Mouse (Mus musculus): Measurements from ENCODE around the gene Banf1. TPM values are rescaled to one million over a fixed set of nuclear protein-coding genes. Genes with fewer than 3 reads are reported as not detected.
"Not testable (repeated sequence)": the region's sequence is repeated elsewhere in the genome, so short reads cannot be mapped to it uniquely, and the experiment has no call there.

Gene Banf1
- polyA plus RNA-seq (2015; fragmentation: Nextera tagmentation; extraction: Ambion mirVana), result 216 and 231 TPM in 2 replicates

GRCm38 (mm10) chr19:5367053-5367359, at the start of gene Banf1:
TSS of gene Banf1 (minus strand) at chr19:5367168.
- Histone ChIP-seq H3K9ac (peak within 1 kb of the TSS; percentile 81), H3K4me1 (replicated peaks) (peaks cover 40% of the 10 kb centered on the region), H3K27ac (replicated peaks) (peak within 1 kb of the TSS; percentile 95), H3K4me3 (replicated peaks) (peak within 1 kb of the TSS; percentile 78), H3K4me2 (peak within 1 kb of the TSS; percentile 93), H3K9me3 (replicated peaks) (no peaks in the 10 kb centered on the region), H3K27me3 (no peaks in the 10 kb centered on the region), H3K36me3 (replicated peaks) (peaks cover 54% of the 10 kb centered on the region)
- peak; percentile 4 for ATAC-seq (ENCODE audit: insufficient read depth)
- under 1% methylated on average over 33 of the region's 33 CpGs for WGBS (ENCODE audit: insufficient replicate concordance)

GRCm38 (mm10) chr19:5414534-5414957, 47.6 kb upstream of the Banf1 start:
- ATAC-seq (ENCODE audit: insufficient read depth), result no peak
- 53% methylated on average over 2 of the region's 2 CpGs for WGBS (ENCODE audit: insufficient replicate concordance)

GRCm38 (mm10) chr19:5413840-5414239, 46.9 kb upstream of the Banf1 start:
- ATAC-seq (ENCODE audit: insufficient read depth), result no peak
- no peak overlapping the region for H3K27ac ChIP-seq (replicated peaks)
- WGBS (ENCODE audit: insufficient replicate concordance), result 61% methylated on average over 4 of the region's 4 CpGs

More at GRCm38 (mm10) chr19:5414534-5414957, 47.6 kb upstream of the Banf1 start:
- H3K9me3 ChIP-seq (replicated peaks), result no peaks in the 10 kb centered on the region
- no peak overlapping the region for H3K4me3 ChIP-seq (replicated peaks)
- H3K9ac ChIP-seq, result no peak overlapping the region
- no peak overlapping the region for H3K4me2 ChIP-seq
- H3K36me3 ChIP-seq (replicated peaks), result peaks cover 9% of the 10 kb centered on the region; the same call in 1 of the 2 replicates
- no peaks in the 10 kb centered on the region for H3K27me3 ChIP-seq
- H3K4me1 ChIP-seq (replicated peaks), result peaks cover 9% of the 10 kb centered on the region; the same call in 1 of the 2 replicates
- H3K27ac ChIP-seq (replicated peaks), result no peak overlapping the region

GRCm38 (mm10) chr19:5411961-5412360, 45.0 kb upstream of the Banf1 start:
- 72% methylated on average over 5 of the region's 5 CpGs for WGBS (ENCODE audit: insufficient replicate concordance)

More at GRCm38 (mm10) chr19:5413840-5414239, 46.9 kb upstream of the Banf1 start:
- Histone ChIP-seq H3K9me3 (replicated peaks) (no peaks in the 10 kb centered on the region), H3K9ac (no peak overlapping the region), H3K4me2 (no peak overlapping the region), H3K27me3 (no peaks in the 10 kb centered on the region), H3K4me3 (replicated peaks) (no peak overlapping the region), H3K36me3 (replicated peaks) (peaks cover 15% of the 10 kb centered on the region; the same call in 1 of the 2 replicates), H3K4me1 (replicated peaks) (peaks cover 15% of the 10 kb centered on the region; the same call in 1 of the 2 replicates)

GRCm38 (mm10) chr19:5410641-5411040, 43.7 kb upstream of the Banf1 start:
- no peak overlapping the region for H3K9ac ChIP-seq
- no peak for ATAC-seq (ENCODE audit: insufficient read depth)
- H3K27me3 ChIP-seq, result no peaks in the 10 kb centered on the region
- peaks cover 40% of the 10 kb centered on the region for H3K4me1 ChIP-seq (replicated peaks)
- H3K27ac ChIP-seq (replicated peaks), result no peak overlapping the region
- WGBS (ENCODE audit: insufficient replicate concordance), result 75% methylated on average over 5 of the region's 5 CpGs
- 0 out of 2 replicates have a peak, but pooled peaks cover 8% of the 10 kb centered on the region for H3K36me3 ChIP-seq (replicated peaks)
- H3K9me3 ChIP-seq (replicated peaks), result no peaks in the 10 kb centered on the region
- H3K4me3 ChIP-seq (replicated peaks), result no peak overlapping the region
- no peak overlapping the region for H3K4me2 ChIP-seq

More at GRCm38 (mm10) chr19:5411961-5412360, 45.0 kb upstream of the Banf1 start:
- no peaks in the 10 kb centered on the region for H3K27me3 ChIP-seq
- H3K4me3 ChIP-seq (replicated peaks), result no peak overlapping the region
- H3K9me3 ChIP-seq (replicated peaks), result no peaks in the 10 kb centered on the region
- H3K27ac ChIP-seq (replicated peaks), result no peak overlapping the region
- ATAC-seq (ENCODE audit: insufficient read depth), result no peak
- H3K4me1 ChIP-seq (replicated peaks), result peaks cover 33% of the 10 kb centered on the region
- H3K4me2 ChIP-seq, result no peak overlapping the region
- no peak overlapping the region for H3K9ac ChIP-seq
- 0 out of 2 replicates have a peak, but pooled peaks cover 8% of the 10 kb centered on the region for H3K36me3 ChIP-seq (replicated peaks)

GRCm38 (mm10) chr19:5409068-5409467, 42.1 kb upstream of the Banf1 start:
- H3K9me3 ChIP-seq (replicated peaks), result no peaks in the 10 kb centered on the region
- H3K9ac ChIP-seq, result 0 out of 2 replicates have a peak overlapping the region, but pooled peaks have one; percentile 9
- H3K27me3 ChIP-seq, result no peaks in the 10 kb centered on the region
- H3K4me3 ChIP-seq (replicated peaks), result no peak overlapping the region; the same call in 1 of the 2 replicates
- 0 out of 2 replicates have a peak, but pooled peaks cover 8% of the 10 kb centered on the region for H3K36me3 ChIP-seq (replicated peaks)
- WGBS (ENCODE audit: insufficient replicate concordance), result 67% methylated on average over 5 of the region's 5 CpGs
- H3K27ac ChIP-seq (replicated peaks), result peak overlapping the region; percentile 99
- ATAC-seq (ENCODE audit: insufficient read depth), result no peak
- H3K4me2 ChIP-seq, result no peak overlapping the region
- H3K4me1 ChIP-seq (replicated peaks), result peaks cover 38% of the 10 kb centered on the region

GRCm38 (mm10) chr19:5408057-5409001, 41.4 kb upstream of the Banf1 start:
- 76% methylated on average over 13 of the region's 13 CpGs for WGBS (ENCODE audit: insufficient replicate concordance)
- H3K27ac ChIP-seq (replicated peaks), result peak overlapping the region; percentile 99

GRCm38 (mm10) chr19:5407133-5407532, 40.2 kb upstream of the Banf1 start:
- Histone ChIP-seq H3K27ac (replicated peaks) (peak overlapping the region; percentile 99), H3K4me1 (replicated peaks) (peaks cover 38% of the 10 kb centered on the region), H3K4me2 (peak overlapping the region; percentile 73), H3K9me3 (replicated peaks) (no peaks in the 10 kb centered on the region), H3K36me3 (replicated peaks) (0 out of 2 replicates have a peak, but pooled peaks cover 8% of the 10 kb centered on the region), H3K4me3 (replicated peaks) (peak overlapping the region; percentile 78), H3K9ac (peak overlapping the region; percentile 85), H3K27me3 (no peaks in the 10 kb centered on the region)
- WGBS (ENCODE audit: insufficient replicate concordance), result 11% methylated on average over 7 of the region's 7 CpGs
- peak; percentile 69 for ATAC-seq (ENCODE audit: insufficient read depth)

More at GRCm38 (mm10) chr19:5408057-5409001, 41.4 kb upstream of the Banf1 start:
- no peak for ATAC-seq (ENCODE audit: insufficient read depth)
- peaks cover 38% of the 10 kb centered on the region for H3K4me1 ChIP-seq (replicated peaks)
- H3K27me3 ChIP-seq, result no peaks in the 10 kb centered on the region
- H3K36me3 ChIP-seq (replicated peaks), result 0 out of 2 replicates have a peak, but pooled peaks cover 8% of the 10 kb centered on the region
- H3K4me3 ChIP-seq (replicated peaks), result peak overlapping the region; percentile 78
- H3K9ac ChIP-seq, result peak overlapping the region; percentile 85
- H3K4me2 ChIP-seq, result peak overlapping the region; percentile 73
- no peaks in the 10 kb centered on the region for H3K9me3 ChIP-seq (replicated peaks)

- Histone ChIP-seq H3K4me3 (replicated peaks) (peak overlapping the region; percentile 78), H3K27ac (replicated peaks) (peak overlapping the region; percentile 99), H3K4me2 (peak overlapping the region; percentile 73), H3K9ac (peak overlapping the region; percentile 85), H3K4me1 (replicated peaks) (peaks cover 38% of the 10 kb centered on the region)
- H3K27me3 ChIP-seq; H3K36me3 ChIP-seq (replicated peaks); H3K9me3 ChIP-seq (replicated peaks): not testable (repeated sequence)
- 13% methylated on average over 24 of the region's 25 CpGs for WGBS (ENCODE audit: insufficient replicate concordance)
- ATAC-seq (ENCODE audit: insufficient read depth), result peak; percentile 82
These were observed 39.7 kb upstream of the Banf1 start for GRCm38 (mm10) chr19:5406531-5407126.

GRCm38 (mm10) chr19:5405924-5406323, 39.0 kb upstream of the Banf1 start:
- H3K4me2 ChIP-seq, result peak overlapping the region; percentile 72
- no peak for ATAC-seq (ENCODE audit: insufficient read depth)
- peaks cover 38% of the 10 kb centered on the region for H3K4me1 ChIP-seq (replicated peaks)
- 16% methylated on average over 7 of the region's 7 CpGs for WGBS (ENCODE audit: insufficient replicate concordance)
- no peaks in the 10 kb centered on the region for H3K27me3 ChIP-seq
- peak overlapping the region; percentile 84 for H3K27ac ChIP-seq (replicated peaks)
- peak overlapping the region; percentile 59 for H3K4me3 ChIP-seq (replicated peaks)
- no peaks in the 10 kb centered on the region for H3K9me3 ChIP-seq (replicated peaks)
- H3K9ac ChIP-seq, result peak overlapping the region; percentile 63
- 0 out of 2 replicates have a peak, but pooled peaks cover 8% of the 10 kb centered on the region for H3K36me3 ChIP-seq (replicated peaks)

GRCm38 (mm10) chr19:5402293-5402692, 35.3 kb upstream of the Banf1 start, which contains the start of gene Tsga10ip:
TSS of gene Tsga10ip (minus strand) at chr19:5402526.
- H3K4me3 ChIP-seq (replicated peaks), result no peak within 1 kb of the TSS
- H3K27me3 ChIP-seq, result no peaks in the 10 kb centered on the region
- peaks cover 13% of the 10 kb centered on the region for H3K4me1 ChIP-seq (replicated peaks)
- 77% methylated on average over 8 of the region's 8 CpGs for WGBS (ENCODE audit: insufficient replicate concordance)
- H3K9me3 ChIP-seq (replicated peaks), result no peaks in the 10 kb centered on the region
- H3K9ac ChIP-seq, result no peak within 1 kb of the TSS
- H3K27ac ChIP-seq (replicated peaks), result no peak within 1 kb of the TSS
- no peak within 1 kb of the TSS for H3K4me2 ChIP-seq
- no peak for ATAC-seq (ENCODE audit: insufficient read depth)
- H3K36me3 ChIP-seq (replicated peaks), result no peaks in the 10 kb centered on the region

All from liver, embryonic 15.5 days (tissue).